Mouse (Mus musculus) forebrain, embryonic 11.5 days (tissue): ENCODE results near the gene Slc6a4. TPM values are rescaled to one million over a fixed set of nuclear protein-coding genes. Genes with fewer than 3 reads are reported as not detected.

Experiments used
- ATAC-seq: fragments of 200-750 bp; cut with Nextera tagmentation; replicated peaks from 2 replicates; pipeline ENCODE4 v1.8.0; 2017; ENCODE audit warnings: moderate TSS enrichment; ENCODE audit not compliant: low FRiP score
- DNase-seq: peaks from one replicate; pipeline ENCODE4 v3.0.0-alpha.2; 2017; ENCODE audit warnings: low spot score
- H3K27ac ChIP-seq: fragments of 300-500 bp; sonication (generic); 2 replicates; pipeline ENCODE4 v1.5.1; 2014; ENCODE audit warnings: low read depth, low read length
- H3K27me3 ChIP-seq: fragments of 300-500 bp; sonication (generic); 2 replicates; pipeline ENCODE4 v1.6.1; 2014; ENCODE audit warnings: mild to moderate bottlenecking, low read length, mixed read lengths; ENCODE audit not compliant: control insufficient read depth, insufficient read depth
- H3K36me3 ChIP-seq: fragments of 300-500 bp; sonication (generic); 2 replicates; pipeline ENCODE4 v1.6.1; 2014; ENCODE audit warnings: mild to moderate bottlenecking, low read length, moderate library complexity, mixed read lengths; ENCODE audit not compliant: control insufficient read depth, insufficient read depth
- H3K4me1 ChIP-seq: fragments of 300-500 bp; sonication (generic); replicated peaks from 2 replicates; pipeline ENCODE4 v1.6.1; 2014; ENCODE audit warnings: low read length, mixed read lengths; ENCODE audit not compliant: control insufficient read depth, insufficient read depth
- H3K4me2 ChIP-seq: fragments of 300-500 bp; sonication (generic); 2 replicates; pipeline ENCODE4 v1.6.1; 2014; ENCODE audit warnings: low read depth, mild to moderate bottlenecking, low read length, moderate library complexity, mixed read lengths; ENCODE audit not compliant: severe bottlenecking
- H3K4me3 ChIP-seq: fragments of 300-500 bp; sonication (generic); 2 replicates; pipeline ENCODE4 v1.5.1; 2014; ENCODE audit warnings: low read depth, low read length
- H3K9ac ChIP-seq: fragments of 300-500 bp; sonication (generic); 2 replicates; pipeline ENCODE4 v1.6.1; 2014; ENCODE audit warnings: low read length
- H3K9me3 ChIP-seq: fragments of 300-500 bp; sonication (generic); 2 replicates; pipeline ENCODE4 v1.6.1; 2016; ENCODE audit warnings: low read length, mixed read lengths; ENCODE audit not compliant: control insufficient read depth
- WGBS: fragments of 180-500 bp; shearing (Covaris S2); extraction: QIAGEN DNeasy Blood & Tissue Kit; methylation state at CpG from one replicate; pipeline ENCODE4 v1.1.7; 2014; 5-methylcytosine and 5-hydroxymethylcytosine counted together
- microRNA counts: library from miRNA; unstranded; fragments of <30 nt; microRNA quantifications from one replicate; lab custom pipeline; 2015
- microRNA-seq: library from miRNA; unstranded; fragments of <30 nt; microRNA quantifications from one replicate; pipeline ENCODE4, GENCODE M21; 2016; ENCODE audit not compliant: insufficient number of aligned reads
- polyA plus RNA-seq: library from polyadenylated mRNA; unstranded; fragments of >200 nt; fragmentation: Nextera tagmentation; extraction: Ambion mirVana; gene quantifications from 2 replicates; pipeline ENCODE4 v1.2.1, GENCODE M21; 2014

Slc6a4 gene
- polyA plus RNA-seq, 1 experiment from 2014 or later = 1.2 TPM

DNA sequence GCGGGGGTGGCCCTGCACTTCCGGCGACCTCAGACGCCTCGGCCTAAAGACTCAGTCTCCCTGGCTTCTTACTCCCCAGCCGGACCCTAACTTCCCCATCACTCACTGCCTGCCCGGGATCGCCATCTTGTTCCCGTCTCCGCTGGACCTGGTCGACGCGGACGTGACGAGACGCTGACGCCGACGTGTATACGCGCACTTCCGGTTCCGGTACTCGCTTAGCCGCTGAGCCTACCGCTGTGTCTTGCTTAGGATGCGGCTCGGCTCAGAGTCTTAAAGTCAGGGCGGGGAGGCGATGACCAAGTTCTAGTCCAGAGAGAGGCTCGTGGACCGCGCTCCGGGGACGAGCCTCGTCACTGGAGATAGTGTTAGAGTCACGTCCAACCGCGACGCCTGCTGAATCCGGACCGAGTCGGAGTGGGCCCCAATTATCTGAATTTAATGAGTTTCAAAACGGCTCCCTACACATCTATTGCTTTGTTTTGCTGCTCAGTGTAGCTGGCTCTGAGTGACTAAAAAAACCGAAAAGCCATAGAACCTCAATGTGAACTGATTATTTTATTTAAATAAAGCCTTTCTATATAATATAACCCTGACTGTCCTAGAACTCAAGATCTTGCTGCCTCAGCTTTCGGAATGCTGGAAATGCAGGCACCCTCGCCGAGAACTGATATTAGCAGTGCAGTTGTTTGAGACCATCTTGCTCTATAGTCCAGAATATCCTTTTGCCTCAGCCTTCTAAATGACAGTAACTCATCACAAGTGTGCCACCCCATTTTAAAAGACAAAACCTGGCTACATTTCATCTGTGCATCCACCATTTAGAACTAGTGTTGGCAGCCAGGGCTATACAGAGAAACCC, 80.1 kb downstream of the Slc6a4 start, which contains the start of gene Nsrp1:
Gene Nsrp1, minus strand, starts transcription at position 163 of the 862 bp plus-strand sequence.
- WGBS = 4% methylated on average over 48 of the region's 48 CpGs
- no peaks in the 10 kb centered on the region; the same call in 1 of the 2 replicates for H3K36me3 ChIP-seq
- DNase-seq (peak; percentile 95), ATAC-seq (peak; percentile 98)
- H3K4me1 ChIP-seq = no peaks in the 10 kb centered on the region
- peak within 1 kb of the TSS; percentile 73 for H3K9ac ChIP-seq
- peak within 1 kb of the TSS; percentile 93 for H3K4me3 ChIP-seq
- no peaks in the 10 kb centered on the region for H3K9me3 ChIP-seq
- H3K27ac ChIP-seq = peak within 1 kb of the TSS; percentile 68
- H3K27me3 ChIP-seq = no peaks in the 10 kb centered on the region
- peak within 1 kb of the TSS; percentile 91 for H3K4me2 ChIP-seq

GRCm38 (mm10) chr11:77079361-77079760, 81.0 kb downstream of the Slc6a4 start:
- DNase-seq (no peak), ATAC-seq (no peak)
- no peaks in the 10 kb centered on the region; the same call in 1 of the 2 replicates for H3K36me3 ChIP-seq
- H3K9me3 ChIP-seq = no peaks in the 10 kb centered on the region
- no peaks in the 10 kb centered on the region for H3K4me1 ChIP-seq
- no peak overlapping the region for H3K4me2 ChIP-seq
- no peaks in the 10 kb centered on the region for H3K27me3 ChIP-seq
- H3K9ac ChIP-seq = no peak overlapping the region
- no peak overlapping the region for H3K4me3 ChIP-seq
- 94% methylated on average over 1 of the region's 1 CpGs for WGBS
- H3K27ac ChIP-seq = no peak overlapping the region

MicroRNAs encoded within 50 kb of the gene (microRNA counts, 519-probe panel; counts per million panel counts)
- 5,105 counts per million, percentile 58 among the panel's probes with 10 or more counts for microRNA mmu-miR-423-3p (lab: Ali Mortazavi, UCI)
- microRNA mmu-miR-423-5p (lab: Ali Mortazavi, UCI) = 4,804 counts per million, percentile 48 among the panel's probes with 10 or more counts

Small RNAs within 50 kb of the gene (microRNA-seq; reads per million reads assigned to microRNA genes)
- 5,098 reads per million, percentile 86 among the genes with 10 or more reads in this experiment for gene Mir423

Other genes starting within 250 kb of the Slc6a4 start
- 26.5 and 27.2 TPM in 2 replicates for gene Gosr1, start 235.0 kb upstream of the Slc6a4 start, polyA plus RNA-seq
- gene Cpd, start 151.6 kb upstream of the Slc6a4 start, polyA plus RNA-seq = 14.3 and 15.6 TPM in 2 replicates
- gene Tmigd1, start 96.4 kb upstream of the Slc6a4 start, polyA plus RNA-seq = not detected in 2 replicates
- gene Blmh, start 73.8 kb upstream of the Slc6a4 start, polyA plus RNA-seq = 167 and 174 TPM in 2 replicates
- gene Nsrp1, start 79.8 kb downstream of the Slc6a4 start, polyA plus RNA-seq = 60.4 and 67.6 TPM in 2 replicates
- 0.13 and 1.0 TPM in 2 replicates for gene Efcab5, start 190.4 kb downstream of the Slc6a4 start, polyA plus RNA-seq
- gene Ssh2, start 217.7 kb downstream of the Slc6a4 start, polyA plus RNA-seq = 16.0 and 17.6 TPM in 2 replicates